Mouse (Mus musculus): ENCODE measurements around the gene Pnpla8.
"Not testable (repeated sequence)": the region's sequence is repeated elsewhere in the genome, so short reads cannot be mapped to it uniquely, and the experiment has no call there.

Gene Pnpla8

GRCm38 (mm10) chr12:44221070-44221469 is at the start of gene Pnpla8:
Gene Pnpla8, plus strand, starts transcription at chr12:44221370.
- DNase-seq (ENCODE audit: low read depth, low spot score) = not testable (repeated sequence)

GRCm38 (mm10) chr12:44176331-44177037 is 44.7 kb upstream of the Pnpla8 start:
- DNase-seq (ENCODE audit: low read depth, low spot score) = no peak

GRCm38 (mm10) chr12:44177038-44177355 is 44.2 kb upstream of the Pnpla8 start:
- peak; percentile 74 for DNase-seq (ENCODE audit: low read depth, low spot score)

GRCm38 (mm10) chr12:44181081-44181982 is 39.8 kb upstream of the Pnpla8 start:
- peak; percentile 85 for DNase-seq (ENCODE audit: low read depth, low spot score)

GRCm38 (mm10) chr12:44197873-44198525 is 23.2 kb upstream of the Pnpla8 start:
- no peak for DNase-seq (ENCODE audit: low read depth, low spot score)

GRCm38 (mm10) chr12:44209141-44209823 is 11.9 kb upstream of the Pnpla8 start:
- DNase-seq (ENCODE audit: low read depth, low spot score) = peak; percentile 49

- peak; percentile 100 for DNase-seq (ENCODE audit: low read depth, low spot score)
Observed at GRCm38 (mm10) chr12:44209824-44210752, 11.1 kb upstream of the Pnpla8 start, which contains the start of gene Dnajb9. Gene Dnajb9, minus strand, starts transcription at chr12:44210326.

GRCm38 (mm10) chr12:44211555-44211954 is 9.6 kb upstream of the Pnpla8 start:
- no peak for DNase-seq (ENCODE audit: low read depth, low spot score)

GRCm38 (mm10) chr12:44221651-44222356 is 634 bp downstream of the Pnpla8 start:
- peak; percentile 33 for DNase-seq (ENCODE audit: low read depth, low spot score)

- no peak for DNase-seq (ENCODE audit: low read depth, low spot score)
Observed at GRCm38 (mm10) chr12:44223044-44223443, 1.9 kb downstream of the Pnpla8 start.

GRCm38 (mm10) chr12:44224650-44225049 is 3.5 kb downstream of the Pnpla8 start:
- DNase-seq (ENCODE audit: low read depth, low spot score) = no peak

- no peak for DNase-seq (ENCODE audit: low read depth, low spot score)
Observed at GRCm38 (mm10) chr12:44241090-44241489, 19.9 kb downstream of the Pnpla8 start.

- no peak for DNase-seq (ENCODE audit: low read depth, low spot score)
Observed at GRCm38 (mm10) chr12:44242407-44242806, 21.2 kb downstream of the Pnpla8 start.

- DNase-seq (ENCODE audit: low read depth, low spot score) = no peak
Observed at GRCm38 (mm10) chr12:44245739-44246138, 24.6 kb downstream of the Pnpla8 start.

- no peak for DNase-seq (ENCODE audit: low read depth, low spot score)
Observed at GRCm38 (mm10) chr12:44248309-44248977, 27.3 kb downstream of the Pnpla8 start.

GRCm38 (mm10) chr12:44262612-44263011 is 41.4 kb downstream of the Pnpla8 start:
- no peak for DNase-seq (ENCODE audit: low read depth, low spot score)

- DNase-seq (ENCODE audit: low read depth, low spot score) = no peak
Observed at GRCm38 (mm10) chr12:44265651-44266050, 44.5 kb downstream of the Pnpla8 start.

GRCm38 (mm10) chr12:44267196-44267595 is 46.0 kb downstream of the Pnpla8 start:
- no peak for DNase-seq (ENCODE audit: low read depth, low spot score)

- peak; percentile 99 for DNase-seq (ENCODE audit: low read depth, low spot score)
Observed at GRCm38 (mm10) chr12:44268728-44269302, 47.6 kb downstream of the Pnpla8 start.
